Mouse (Mus musculus) olfactory bulb, adult 2 months (tissue): ENCODE results near the gene Pcf11.

Experiments
- CTCF ChIP-seq: fragments of 200-500 bp; IDR thresholded peaks from 2 replicates; pipeline ENCODE4 v1.5.1; 2012; ENCODE audit warnings: low read depth, mild to moderate bottlenecking, low read length, moderate library complexity; ENCODE audit not compliant: insufficient read depth
- POLR2A ChIP-seq: fragments of 200-500 bp; IDR thresholded peaks from 2 replicates; pipeline ENCODE4 v1.6.1; 2012; ENCODE audit warnings: mild to moderate bottlenecking, low read depth, low read length, moderate library complexity; ENCODE audit not compliant: insufficient read depth

DNA sequence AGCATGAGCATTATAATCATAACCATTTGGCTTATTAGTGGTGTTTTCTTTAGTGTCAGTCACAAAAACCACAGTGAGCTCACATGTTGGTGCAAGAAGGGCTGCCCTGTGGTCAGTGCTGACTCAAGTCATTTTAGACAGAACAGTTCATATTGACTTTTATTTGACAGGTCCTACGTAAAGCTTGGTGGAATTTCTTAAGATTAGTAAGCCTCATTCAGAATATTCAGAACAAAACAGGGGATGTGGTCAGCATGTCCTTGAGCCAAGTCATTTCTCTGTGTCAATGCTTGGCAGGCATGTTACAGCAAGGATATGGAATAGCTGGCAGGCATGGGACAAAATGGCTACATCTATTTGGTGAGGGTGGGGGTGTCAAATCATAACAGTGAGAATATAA lies 33.9 kb upstream of the Pcf11 start:
- TF ChIP-seq POLR2A: no peak
- TF ChIP-seq CTCF: no peak
